8 mouse cellular contexts compared by ENCODE assay signal in the genomic region with DNA sequence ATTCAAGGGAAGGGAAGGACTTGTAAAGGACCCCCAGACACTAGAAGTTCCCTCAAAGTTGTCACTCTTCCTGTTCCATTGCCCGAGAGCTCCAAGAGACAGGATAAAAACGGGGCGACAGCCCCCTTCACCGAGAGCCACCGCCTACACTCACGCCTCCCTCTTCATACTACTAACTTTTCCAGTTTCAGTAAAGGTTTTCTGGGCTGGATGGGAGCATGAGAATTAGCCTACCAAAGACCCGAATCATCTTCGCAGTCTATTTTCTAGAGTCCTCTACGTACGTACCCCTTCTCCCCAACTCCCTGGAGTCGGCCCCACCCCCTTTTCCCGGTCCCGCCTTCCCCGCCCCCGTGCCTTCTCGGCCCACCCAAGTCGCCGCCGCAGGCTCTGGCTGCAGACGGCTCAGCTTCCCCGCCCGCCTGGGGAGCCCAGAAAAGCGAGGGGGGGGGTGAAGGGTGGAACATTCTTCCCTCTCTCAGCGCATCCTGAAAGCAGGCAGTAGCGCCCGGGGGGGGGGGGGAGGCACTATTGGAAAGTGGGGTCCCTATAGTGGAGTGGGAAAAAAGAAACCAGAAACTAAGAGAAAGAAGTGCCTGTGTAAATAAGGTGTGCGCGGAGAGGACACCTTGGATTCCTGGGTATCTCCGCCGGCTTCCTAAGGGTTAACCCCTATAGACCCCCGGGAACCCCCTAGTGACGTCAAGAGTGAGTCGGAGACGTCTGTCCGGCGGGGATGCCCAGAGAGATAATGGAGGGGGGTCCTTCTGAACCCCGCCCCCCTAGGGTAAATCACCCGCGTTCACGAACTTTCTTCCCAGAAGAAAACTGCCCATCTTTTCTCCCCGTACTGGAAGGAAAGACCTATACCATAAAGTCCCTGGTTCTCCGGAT. TPM values are rescaled to one million over a fixed set of nuclear protein-coding genes. Genes with fewer than 3 reads are reported as not detected.
DNase-seq lines count a peak whose midpoint lies in the region; ATAC-seq and TF ChIP-seq lines count a peak whose summit lies in the region.

No protein-coding gene starts in this region.

- no peaks in the 10 kb centered on the region for H3K9me3 ChIP-seq in embryonic facial prominence, embryonic 11.5 days (replicated peaks; ENCODE audit: control insufficient read depth, low read length)
- H3K9me3 ChIP-seq in neural tube, embryonic 14.5 days (ENCODE audit: control insufficient read depth, low read length), result no peaks in the 10 kb centered on the region

- no peak for TF ChIP-seq POLR2A in liver, adult 2 months (IDR thresholded peaks at IDR 0.05; ENCODE audit: extremely low read depth, insufficient read depth, low read length)

- WGBS in embryonic facial prominence, embryonic 11.5 days, result under 1% methylated on average over 40 of the region's 42 CpGs
- 2% methylated on average over 42 of the region's 42 CpGs for WGBS in liver, adult 2 months
- WGBS in neural tube, embryonic 14.5 days, result under 1% methylated on average over 39 of the region's 42 CpGs

- H3K4me2 ChIP-seq in embryonic facial prominence, embryonic 11.5 days (ENCODE audit: low read depth, low read length), result peak overlapping the region; percentile 90
- H3K4me2 ChIP-seq in neural tube, embryonic 14.5 days (ENCODE audit: low read depth, low read length), result peak overlapping the region; percentile 55

- ATAC-seq in embryonic facial prominence, embryonic 11.5 days (replicated peaks; ENCODE audit: insufficient number of reproducible peaks, low FRiP score, low TSS enrichment, low read depth), result 0 out of 2 replicates have a peak, but pooled peaks have one; percentile 5
- ATAC-seq in neural tube, embryonic 14.5 days (ENCODE audit: low read depth), result no peak

- no peaks in the 10 kb centered on the region for H3K79me2 ChIP-seq in liver, adult 2 months (ENCODE audit: control insufficient read depth, insufficient read depth, low read length)

- H3K27ac ChIP-seq in embryonic facial prominence, embryonic 11.5 days (replicated peaks; ENCODE audit: low read depth, low read length), result peak overlapping the region; percentile 89
- H3K27ac ChIP-seq in liver, adult 2 months (replicated peaks; ENCODE audit: insufficient read depth, low read depth, low read length), result no peak overlapping the region
- peak overlapping the region; percentile 12; the same call in 1 of the 2 replicates for H3K27ac ChIP-seq in neural tube, embryonic 14.5 days (ENCODE audit: low read depth, low read length)

- intact Hi-C loops in heart, postnatal 14 days (cut with DNase I), result no loop called here

- DNase-seq in right cerebral cortex, postnatal 4 days, result peak; percentile 47
- DNase-seq in right cerebral cortex, postnatal 14 days, result no peak
- peak; percentile 89 for DNase-seq in embryonic facial prominence, embryonic 11.5 days (ENCODE audit: low spot score)
- peak; percentile 69 to 75 for DNase-seq in heart, postnatal 14 days
- no peak for DNase-seq in liver, adult 2 months (ENCODE audit: extremely low read depth, low read depth, low spot score)
- no peak for DNase-seq in thymus, adult 18-20 months
- DNase-seq in left cerebral cortex, adult 11 months (ENCODE audit: low spot score), result no peak

- H3K9ac ChIP-seq in embryonic facial prominence, embryonic 11.5 days (replicated peaks; ENCODE audit: low read length), result peak overlapping the region; percentile 72
- 0 out of 2 replicates have a peak overlapping the region, but pooled peaks have one; percentile 14 for H3K9ac ChIP-seq in liver, adult 2 months (ENCODE audit: low read depth, low read length)
- no peak overlapping the region for H3K9ac ChIP-seq in neural tube, embryonic 14.5 days (replicated peaks; ENCODE audit: low read depth, low read length)

- peak overlapping the region; percentile 57 for H3K4me3 ChIP-seq in embryonic facial prominence, embryonic 11.5 days (ENCODE audit: low read depth, low read length)
- peak overlapping the region; percentile 52; the same call in 1 of the 2 replicates for H3K4me3 ChIP-seq in liver, adult 2 months (ENCODE audit: insufficient read depth, low read depth, low read length)
- peak overlapping the region; percentile 28 for H3K4me3 ChIP-seq in neural tube, embryonic 14.5 days (ENCODE audit: low read depth, low read length)

- TF ChIP-seq CTCF in liver, adult 2 months (IDR thresholded peaks at IDR 0.05; ENCODE audit: low read depth, low read length), result no peak

- H3K36me3 ChIP-seq in embryonic facial prominence, embryonic 11.5 days (replicated peaks; ENCODE audit: control insufficient read depth, insufficient read depth, low read depth, low read length), result no peaks in the 10 kb centered on the region; the same call in 1 of the 2 replicates
- no peaks in the 10 kb centered on the region for H3K36me3 ChIP-seq in liver, adult 2 months (ENCODE audit: control insufficient read depth, insufficient read depth, low read length)
- H3K36me3 ChIP-seq in neural tube, embryonic 14.5 days (ENCODE audit: control insufficient read depth, insufficient read depth, low read length), result no peaks in the 10 kb centered on the region

- peaks cover 3% of the 10 kb centered on the region for H3K4me1 ChIP-seq in embryonic facial prominence, embryonic 11.5 days (ENCODE audit: control insufficient read depth, insufficient read depth, low read length)
- peaks cover 6% of the 10 kb centered on the region for H3K4me1 ChIP-seq in liver, adult 2 months (ENCODE audit: control insufficient read depth, insufficient read depth, low read length)
- peaks cover 10% of the 10 kb centered on the region for H3K4me1 ChIP-seq in neural tube, embryonic 14.5 days (ENCODE audit: control insufficient read depth, insufficient read depth, low read length)

- H3K27me3 ChIP-seq in embryonic facial prominence, embryonic 11.5 days (ENCODE audit: control insufficient read depth, insufficient read depth, low read length), result no peaks in the 10 kb centered on the region
- peaks cover 9% of the 10 kb centered on the region for H3K27me3 ChIP-seq in liver, adult 2 months (ENCODE audit: control insufficient read depth, insufficient read depth, low read length)
- H3K27me3 ChIP-seq in neural tube, embryonic 14.5 days (ENCODE audit: control insufficient read depth, insufficient read depth, low read length), result peaks cover 6% of the 10 kb centered on the region

RNA-seq across cellular contexts. Expression of a gene that starts 1.8 kb away (rescaled TPM):
- polyA plus RNA-seq in embryonic facial prominence, embryonic 11.5 days (2014; fragmentation: Nextera tagmentation; extraction: Ambion mirVana), result 7.1 and 9.6 TPM in 2 replicates
- total RNA-seq in heart, postnatal 14 days (2021), result 1 to 10 TPM; 1.4 to 2.4 TPM
- not detected in 2 replicates for total RNA-seq in liver, adult 2 months (2014; rRNA removed)
- polyA plus RNA-seq in liver, adult 2 months (2012; rRNA removed), result 0.04 TPM in 2 replicates
- polyA plus RNA-seq in neural tube, embryonic 14.5 days (2014; fragmentation: Nextera tagmentation; extraction: Ambion mirVana), result 0.87 and 1.5 TPM in 2 replicates

RNA-seq across cellular contexts. Expression of a gene that starts 14.3 kb away (rescaled TPM):
- not detected in 2 replicates for polyA plus RNA-seq in embryonic facial prominence, embryonic 11.5 days (2014; fragmentation: Nextera tagmentation; extraction: Ambion mirVana)
- total RNA-seq in heart, postnatal 14 days (2021), result not detected
- total RNA-seq in liver, adult 2 months (2014; rRNA removed), result 4.8 and 7.5 TPM in 2 replicates
- 20.8 and 22.6 TPM in 2 replicates for polyA plus RNA-seq in liver, adult 2 months (2012; rRNA removed)
- 0.05 and 0.09 TPM in 2 replicates for polyA plus RNA-seq in neural tube, embryonic 14.5 days (2014; fragmentation: Nextera tagmentation; extraction: Ambion mirVana)

RNA-seq across cellular contexts. Expression of a gene that starts 18.2 kb away (rescaled TPM):
- 1.8 and 2.7 TPM in 2 replicates for polyA plus RNA-seq in embryonic facial prominence, embryonic 11.5 days (2014; fragmentation: Nextera tagmentation; extraction: Ambion mirVana)
- 1 to 10 TPM; 3.1 to 4.5 TPM for total RNA-seq in heart, postnatal 14 days (2021)
- total RNA-seq in liver, adult 2 months (2014; rRNA removed), result 1.5 and 2.0 TPM in 2 replicates
- polyA plus RNA-seq in liver, adult 2 months (2012; rRNA removed), result 1.8 and 2.1 TPM in 2 replicates
- 0.42 and 1.1 TPM in 2 replicates for polyA plus RNA-seq in neural tube, embryonic 14.5 days (2014; fragmentation: Nextera tagmentation; extraction: Ambion mirVana)

RNA-seq across cellular contexts. Expression of a gene that starts 28.3 kb away (rescaled TPM):
- 174 and 179 TPM in 2 replicates for polyA plus RNA-seq in embryonic facial prominence, embryonic 11.5 days (2014; fragmentation: Nextera tagmentation; extraction: Ambion mirVana)
- 10 to 100 TPM; 39.2 to 45.9 TPM for total RNA-seq in heart, postnatal 14 days (2021)
- total RNA-seq in liver, adult 2 months (2014; rRNA removed), result 59.6 and 67.3 TPM in 2 replicates
- 65.6 and 70.7 TPM in 2 replicates for polyA plus RNA-seq in liver, adult 2 months (2012; rRNA removed)
- 117 and 123 TPM in 2 replicates for polyA plus RNA-seq in neural tube, embryonic 14.5 days (2014; fragmentation: Nextera tagmentation; extraction: Ambion mirVana)

RNA-seq across cellular contexts. Expression of a gene that starts 30.3 kb away (rescaled TPM):
- not detected in 2 replicates for polyA plus RNA-seq in embryonic facial prominence, embryonic 11.5 days (2014; fragmentation: Nextera tagmentation; extraction: Ambion mirVana)
- not detected for total RNA-seq in heart, postnatal 14 days (2021)
- total RNA-seq in liver, adult 2 months (2014; rRNA removed), result 8.2 and 18.4 TPM in 2 replicates
- 58.0 and 61.8 TPM in 2 replicates for polyA plus RNA-seq in liver, adult 2 months (2012; rRNA removed)
- not detected in 2 replicates for polyA plus RNA-seq in neural tube, embryonic 14.5 days (2014; fragmentation: Nextera tagmentation; extraction: Ambion mirVana)

Comparison
In these comparisons a context has a peak if more than half of its experiments do, and no peak if none do; other contexts are left out.
1. DNase-seq: peak in right cerebral cortex, postnatal 4 days (single experiment), embryonic facial prominence, embryonic 11.5 days (single experiment) and heart, postnatal 14 days (2 of 2); none in right cerebral cortex, postnatal 14 days (single experiment), liver, adult 2 months (single experiment), thymus, adult 18-20 months (0 of 2) and left cerebral cortex, adult 11 months (single experiment).
2. RNA of a gene that starts 14.3 kb away (polyA plus RNA-seq): 20.8 to 22.6 TPM in liver, adult 2 months; 0.05 to 0.09 TPM in neural tube, embryonic 14.5 days and not detected in embryonic facial prominence, embryonic 11.5 days; every median in the first group is over 10 times any median in the second.
3. Peak in every context shown above with its lines, with median percentiles within 50 percentile points of each other: H3K4me3 ChIP-seq.